Mouse (Mus musculus) heart, embryonic 16.5 days (tissue): ENCODE data around the gene Mettl24. TPM values are rescaled to one million over a fixed set of nuclear protein-coding genes. Genes with fewer than 3 reads are reported as not detected.

Source experiments
- ATAC-seq: fragments of 200-750 bp; cut with Nextera tagmentation; replicated peaks from 2 replicates; pipeline ENCODE4 v1.8.0; 2017; ENCODE audit warnings: moderate number of reproducible peaks; ENCODE audit not compliant: insufficient read depth, low FRiP score; ENCODE audit errors: extremely low read depth
- H3K27ac ChIP-seq: fragments of 300-500 bp; sonication (generic); 2 replicates; pipeline ENCODE4 v1.5.1; 2014; ENCODE audit warnings: mild to moderate bottlenecking, low read length, control low read depth, moderate library complexity
- H3K27me3 ChIP-seq: fragments of 300-500 bp; sonication (generic); 2 replicates; pipeline ENCODE4 v1.6.1; 2014; ENCODE audit warnings: low read length, mixed read lengths; ENCODE audit not compliant: control insufficient read depth, insufficient read depth
- H3K36me3 ChIP-seq: fragments of 300-500 bp; sonication (generic); 2 replicates; pipeline ENCODE4 v1.6.1; 2014; ENCODE audit not compliant: control insufficient read depth, insufficient read depth
- H3K4me1 ChIP-seq: fragments of 300-500 bp; sonication (generic); 2 replicates; pipeline ENCODE4 v1.6.1; 2014; ENCODE audit warnings: low read length, mixed read lengths; ENCODE audit not compliant: control insufficient read depth, insufficient read depth
- H3K4me2 ChIP-seq: fragments of 300-500 bp; sonication (generic); 2 replicates; pipeline ENCODE4 v1.6.1; 2014; ENCODE audit warnings: low read depth, mild to moderate bottlenecking, control low read depth, low read length
- H3K4me3 ChIP-seq: fragments of 300-500 bp; sonication (generic); 2 replicates; pipeline ENCODE4 v1.5.1; 2014; ENCODE audit warnings: mild to moderate bottlenecking, control low read depth, low read length
- H3K9ac ChIP-seq: fragments of 300-500 bp; sonication (generic); 2 replicates; pipeline ENCODE4 v1.6.1; 2014; ENCODE audit warnings: low read length, control low read depth
- H3K9me3 ChIP-seq: fragments of 300-500 bp; sonication (generic); replicated peaks from 2 replicates; pipeline ENCODE4 v1.6.1; 2016; ENCODE audit warnings: low read length; ENCODE audit not compliant: control insufficient read depth
- WGBS: fragments of 180-500 bp; shearing (Covaris S2); extraction: QIAGEN DNeasy Blood & Tissue Kit; methylation state at CpG from one replicate; pipeline ENCODE4 v1.1.7; 2014; 5-methylcytosine and 5-hydroxymethylcytosine counted together
- polyA plus RNA-seq: library from polyadenylated mRNA; unstranded; fragments of >200 nt; fragmentation: Nextera tagmentation; extraction: Ambion mirVana; gene quantifications from 2 replicates; pipeline ENCODE4 v1.2.1, GENCODE M21; 2015

The Mettl24 gene
- polyA plus RNA-seq, 1 experiment from 2014 or later = 2.1 TPM

DNA sequence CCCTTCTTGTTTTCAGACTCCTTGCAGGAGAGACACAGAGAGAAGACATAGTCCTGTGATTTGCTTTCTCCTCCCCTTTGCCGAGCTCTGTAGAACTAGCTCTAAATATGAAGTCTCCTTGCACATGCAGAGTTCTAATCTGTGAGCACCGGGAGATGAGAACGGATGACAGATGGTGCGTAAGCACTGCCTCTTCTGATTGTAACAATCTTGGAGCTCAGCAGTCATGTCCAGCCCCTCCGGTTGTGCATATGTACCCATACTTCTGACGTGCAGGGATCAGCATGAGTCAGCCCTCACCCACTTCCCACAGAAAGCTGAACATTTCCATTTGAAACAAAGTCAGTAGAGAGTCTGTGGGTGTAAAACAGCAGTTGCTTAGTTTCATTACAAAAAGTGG, 5.2 kb downstream of the Mettl24 start:
- no peak overlapping the region for H3K27ac ChIP-seq
- no peak overlapping the region for H3K4me3 ChIP-seq
- no peaks in the 10 kb centered on the region for H3K9me3 ChIP-seq
- 80% methylated on average over 6 of the region's 6 CpGs for WGBS
- ATAC-seq = no peak
- H3K36me3 ChIP-seq = no peaks in the 10 kb centered on the region
- peaks cover 3% of the 10 kb centered on the region for H3K4me1 ChIP-seq
- H3K4me2 ChIP-seq = no peak overlapping the region
- no peak overlapping the region for H3K9ac ChIP-seq
- H3K27me3 ChIP-seq = no peaks in the 10 kb centered on the region

DNA sequence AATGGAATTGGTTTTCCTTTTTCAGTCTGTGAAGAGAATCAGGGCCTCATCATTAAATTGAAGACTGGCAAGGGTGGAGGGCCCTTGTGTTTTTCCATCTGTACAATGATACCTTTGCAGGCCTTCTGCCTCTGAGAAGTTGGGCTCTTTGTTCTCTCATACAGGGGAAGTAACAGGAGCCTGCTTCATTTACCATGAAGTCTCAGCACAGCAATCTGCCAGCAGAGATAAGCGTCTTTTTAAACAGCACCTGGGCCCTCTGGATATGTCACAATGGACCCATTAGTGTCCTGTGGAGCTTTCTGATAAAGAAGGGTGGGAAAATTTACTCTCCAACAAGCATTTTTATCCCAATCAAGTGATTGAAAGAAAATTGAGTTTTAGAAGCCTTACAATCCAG, 5.8 kb downstream of the Mettl24 start:
- peaks cover under 1% of the 10 kb centered on the region for H3K4me1 ChIP-seq
- H3K9ac ChIP-seq = no peak overlapping the region
- 57% methylated on average over 1 of the region's 1 CpGs for WGBS
- no peaks in the 10 kb centered on the region for H3K9me3 ChIP-seq
- H3K36me3 ChIP-seq = no peaks in the 10 kb centered on the region
- H3K27me3 ChIP-seq = no peaks in the 10 kb centered on the region
- no peak for ATAC-seq
- no peak overlapping the region for H3K4me2 ChIP-seq
- H3K27ac ChIP-seq = no peak overlapping the region
- H3K4me3 ChIP-seq = no peak overlapping the region

DNA sequence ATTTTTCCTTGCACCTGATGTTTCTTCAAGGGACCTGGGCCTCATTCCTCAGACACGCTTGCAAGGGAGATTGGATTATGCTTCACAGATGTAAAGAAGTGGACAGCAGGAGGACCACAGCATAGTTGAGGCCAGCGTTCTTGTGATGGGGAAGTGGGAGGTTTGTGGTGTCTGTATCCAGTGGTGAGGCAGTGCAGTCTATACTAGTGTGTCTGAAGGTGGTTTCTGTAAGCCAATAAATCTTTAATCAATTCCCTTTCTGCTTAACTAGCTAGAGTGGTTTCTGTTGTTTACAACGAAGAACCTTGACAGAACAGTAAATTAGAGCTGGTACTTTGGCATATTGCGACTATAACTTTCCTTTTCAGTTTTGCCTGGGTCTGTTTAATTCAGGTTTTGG, 15.6 kb downstream of the Mettl24 start:
- ATAC-seq = no peak

DNA sequence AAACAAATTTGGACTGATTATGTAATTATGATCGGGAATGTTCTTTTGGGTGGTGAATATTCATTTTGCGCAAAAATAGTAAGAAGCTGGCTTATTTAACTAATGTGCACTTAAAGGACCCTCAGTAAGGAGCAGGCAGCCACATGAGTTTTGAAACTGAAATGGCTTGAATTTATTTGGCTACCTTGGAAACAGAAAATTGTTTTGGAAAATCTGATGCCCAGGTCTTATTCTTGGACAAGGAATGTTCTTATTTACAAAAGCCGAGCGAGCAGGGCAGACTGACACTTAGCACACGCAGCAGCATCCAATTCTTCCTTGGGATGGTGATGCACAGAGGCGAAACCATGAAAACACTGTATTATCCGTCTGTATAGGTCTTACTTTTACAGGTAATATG, 28.0 kb downstream of the Mettl24 start:
- no peak for ATAC-seq
- no peak overlapping the region for H3K27ac ChIP-seq

More for the DNA sequence above, 15.6 kb downstream of the Mettl24 start:
- H3K4me3 ChIP-seq = no peak overlapping the region
- no peak overlapping the region for H3K27ac ChIP-seq
- 73% methylated on average over 4 of the region's 4 CpGs for WGBS
- H3K27me3 ChIP-seq = no peaks in the 10 kb centered on the region
- H3K9ac ChIP-seq = no peak overlapping the region
- H3K4me1 ChIP-seq = no peaks in the 10 kb centered on the region; the same call in 1 of the 2 replicates
- no peaks in the 10 kb centered on the region for H3K9me3 ChIP-seq
- H3K4me2 ChIP-seq = no peak overlapping the region
- no peaks in the 10 kb centered on the region for H3K36me3 ChIP-seq

DNA sequence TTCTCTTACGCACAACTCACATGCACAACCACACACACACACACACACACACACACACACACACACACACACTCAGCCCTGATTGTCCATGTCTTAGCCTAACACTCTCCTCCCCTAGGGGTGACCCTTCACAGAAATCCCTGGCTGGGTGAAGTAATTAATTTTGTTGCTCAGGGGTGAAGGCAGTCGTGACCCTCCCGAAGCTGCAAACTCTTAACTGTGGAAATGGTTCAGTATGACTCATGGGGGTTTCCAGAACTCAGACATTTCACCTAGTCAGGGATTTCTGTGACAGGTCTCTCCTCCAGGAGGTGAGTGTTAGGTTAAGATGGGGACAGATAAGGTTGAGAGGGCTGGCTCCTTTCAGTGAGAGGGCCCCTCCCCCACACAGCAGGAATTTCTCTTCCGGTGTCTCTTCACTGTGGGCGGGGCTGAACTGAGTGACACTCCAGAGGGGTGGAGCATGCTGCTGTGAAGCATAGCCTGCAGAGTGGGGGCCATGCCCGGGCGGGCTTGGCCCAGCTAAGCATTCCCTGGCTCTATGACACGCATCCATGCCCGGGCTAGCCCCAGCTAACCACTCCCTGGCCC, 30.0 kb downstream of the Mettl24 start:
- H3K27me3 ChIP-seq = no peaks in the 10 kb centered on the region
- no peaks in the 10 kb centered on the region for H3K36me3 ChIP-seq
- ATAC-seq = no peak; the same call in 1 of the 2 replicates
- no peak overlapping the region for H3K4me2 ChIP-seq
- no peak overlapping the region for H3K4me3 ChIP-seq
- WGBS = 36% methylated on average over 9 of the region's 9 CpGs
- no peak overlapping the region for H3K9ac ChIP-seq
- no peaks in the 10 kb centered on the region for H3K9me3 ChIP-seq
- no peak overlapping the region for H3K27ac ChIP-seq
- peaks cover 2% of the 10 kb centered on the region; the same call in 1 of the 2 replicates for H3K4me1 ChIP-seq

More for the DNA sequence above, 28.0 kb downstream of the Mettl24 start:
- Histone ChIP-seq H3K9me3 (no peaks in the 10 kb centered on the region), H3K4me2 (no peak overlapping the region), H3K9ac (no peak overlapping the region), H3K4me1 (no peaks in the 10 kb centered on the region; the same call in 1 of the 2 replicates), H3K27me3 (no peaks in the 10 kb centered on the region), H3K36me3 (no peaks in the 10 kb centered on the region), H3K4me3 (no peak overlapping the region)
- WGBS = 73% methylated on average over 7 of the region's 7 CpGs

DNA sequence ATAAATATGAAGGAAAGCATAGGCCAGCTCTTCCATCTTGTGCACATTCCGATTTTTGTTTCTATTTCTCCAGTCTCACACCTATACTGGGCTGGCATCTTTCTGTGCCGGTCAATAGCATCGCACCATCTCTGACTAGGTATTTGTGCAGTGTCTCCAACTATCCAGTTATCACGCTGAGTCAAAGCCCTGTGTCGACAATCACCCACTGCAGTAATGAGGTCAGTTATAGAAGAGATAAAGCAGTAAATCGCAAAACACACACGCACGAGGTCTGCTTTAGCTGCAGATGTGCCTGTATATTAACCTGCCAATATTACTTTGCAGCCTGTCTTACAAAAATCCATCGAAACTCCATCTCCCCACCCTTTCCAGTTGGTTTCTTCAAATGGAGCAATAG, 30.7 kb downstream of the Mettl24 start:
- 66% methylated on average over 9 of the region's 9 CpGs for WGBS
- ATAC-seq = no peak

DNA sequence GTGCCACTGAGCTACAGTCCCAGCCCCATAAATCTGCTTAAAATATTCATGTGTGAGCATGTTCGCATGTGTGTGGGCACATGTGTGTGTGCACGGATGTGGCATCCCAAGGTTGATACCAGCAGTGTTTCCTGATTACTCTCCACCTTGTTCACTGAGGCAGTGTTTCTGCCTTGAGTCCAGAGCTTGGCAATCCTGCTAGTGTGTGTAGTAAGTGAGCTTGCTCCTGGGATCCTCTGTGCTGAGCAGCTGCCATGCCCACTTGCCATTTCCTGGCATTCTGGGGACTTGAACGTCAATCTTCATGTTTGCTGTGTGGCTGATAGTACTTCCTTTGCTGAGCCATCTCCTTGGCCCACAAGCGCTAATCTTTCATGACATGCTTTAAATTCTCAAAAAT, 32.1 kb downstream of the Mettl24 start:
- no peak overlapping the region for H3K4me2 ChIP-seq
- H3K4me1 ChIP-seq = peaks cover 2% of the 10 kb centered on the region; the same call in 1 of the 2 replicates
- no peak for ATAC-seq
- H3K27ac ChIP-seq = no peak overlapping the region
- H3K9me3 ChIP-seq = no peaks in the 10 kb centered on the region
- no peak overlapping the region for H3K4me3 ChIP-seq
- H3K9ac ChIP-seq = no peak overlapping the region
- no peaks in the 10 kb centered on the region for H3K36me3 ChIP-seq
- no peaks in the 10 kb centered on the region for H3K27me3 ChIP-seq
- 79% methylated on average over 4 of the region's 4 CpGs for WGBS

More for the DNA sequence above, 30.7 kb downstream of the Mettl24 start:
- H3K4me3 ChIP-seq = no peak overlapping the region
- no peaks in the 10 kb centered on the region for H3K36me3 ChIP-seq
- peaks cover 2% of the 10 kb centered on the region; the same call in 1 of the 2 replicates for H3K4me1 ChIP-seq
- no peak overlapping the region for H3K27ac ChIP-seq
- no peaks in the 10 kb centered on the region for H3K27me3 ChIP-seq
- no peak overlapping the region for H3K4me2 ChIP-seq
- H3K9me3 ChIP-seq = no peaks in the 10 kb centered on the region
- H3K9ac ChIP-seq = no peak overlapping the region

DNA sequence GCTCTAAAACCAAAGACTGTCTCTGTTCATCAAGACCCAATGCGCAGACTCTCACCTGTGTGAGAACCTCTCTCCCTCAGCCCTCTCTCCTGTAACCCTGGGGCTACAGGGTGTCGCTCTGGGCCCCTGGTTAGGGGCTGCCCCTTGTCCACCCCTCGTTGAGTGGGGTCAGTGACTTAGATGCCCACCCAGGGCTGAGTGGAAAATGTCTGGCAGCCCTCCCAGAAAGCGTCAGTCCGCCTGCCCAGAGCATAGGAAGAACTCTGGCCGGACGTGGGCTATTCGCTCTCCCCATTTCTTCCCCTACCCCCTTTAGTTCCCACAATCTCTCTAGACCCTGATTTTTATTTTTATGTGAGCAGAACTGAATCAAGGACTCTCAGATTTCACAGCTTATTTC, 33.2 kb downstream of the Mettl24 start:
- H3K4me2 ChIP-seq = no peak overlapping the region
- ATAC-seq = no peak
- H3K27ac ChIP-seq = no peak overlapping the region

DNA sequence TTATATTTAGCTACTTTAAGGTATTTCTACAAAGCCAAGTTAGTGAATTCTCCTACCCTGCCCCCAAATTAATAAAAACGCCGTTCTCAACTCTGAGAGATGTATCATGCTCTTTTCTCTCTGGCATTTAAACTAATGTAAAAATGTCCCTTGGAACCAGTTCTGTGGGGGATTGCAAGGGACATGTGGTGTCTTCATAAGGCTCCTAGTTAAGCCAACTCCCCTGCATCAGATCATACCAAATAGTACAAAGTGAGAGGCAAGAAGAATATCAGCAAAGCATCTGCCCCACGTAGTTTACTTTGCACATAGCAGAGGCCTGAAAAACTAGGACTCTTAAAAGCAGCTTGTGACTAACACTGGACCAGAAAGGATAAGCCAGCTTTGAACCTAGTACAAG, 33.6 kb downstream of the Mettl24 start:
- H3K27ac ChIP-seq = no peak overlapping the region
- no peak overlapping the region for H3K4me2 ChIP-seq
- H3K36me3 ChIP-seq = no peaks in the 10 kb centered on the region
- 68% methylated on average over 3 of the region's 3 CpGs for WGBS
- no peak overlapping the region for H3K4me3 ChIP-seq
- H3K27me3 ChIP-seq = no peaks in the 10 kb centered on the region
- ATAC-seq = no peak
- no peak overlapping the region for H3K9ac ChIP-seq
- peaks cover 2% of the 10 kb centered on the region; the same call in 1 of the 2 replicates for H3K4me1 ChIP-seq
- H3K9me3 ChIP-seq = no peaks in the 10 kb centered on the region

More for the DNA sequence above, 33.2 kb downstream of the Mettl24 start:
- no peaks in the 10 kb centered on the region for H3K9me3 ChIP-seq
- no peak overlapping the region for H3K4me3 ChIP-seq
- H3K9ac ChIP-seq = no peak overlapping the region
- WGBS = 35% methylated on average over 8 of the region's 8 CpGs
- H3K4me1 ChIP-seq = peaks cover 2% of the 10 kb centered on the region; the same call in 1 of the 2 replicates
- H3K27me3 ChIP-seq = no peaks in the 10 kb centered on the region
- no peaks in the 10 kb centered on the region for H3K36me3 ChIP-seq
